Mouse (Mus musculus) lung, adult 2 months (tissue): ENCODE measurements around the gene Fkbp2.
A peak's percentile ranks its signal among the peaks of the same experiment; 100 is the strongest.

ENCODE experiments used
- CTCF ChIP-seq: fragments of 200-500 bp; IDR thresholded peaks from 2 replicates; pipeline ENCODE4 v1.5.1; 2011; ENCODE audit warnings: mild to moderate bottlenecking, low read length, control low read depth; ENCODE audit not compliant: insufficient read depth
- POLR2A ChIP-seq: fragments of 200-500 bp; IDR thresholded peaks from 2 replicates; pipeline ENCODE4 v1.6.1; 2011; ENCODE audit warnings: low read depth, mild to moderate bottlenecking, control low read depth, low read length, borderline replicate concordance; ENCODE audit errors: extremely low read depth

DNA sequence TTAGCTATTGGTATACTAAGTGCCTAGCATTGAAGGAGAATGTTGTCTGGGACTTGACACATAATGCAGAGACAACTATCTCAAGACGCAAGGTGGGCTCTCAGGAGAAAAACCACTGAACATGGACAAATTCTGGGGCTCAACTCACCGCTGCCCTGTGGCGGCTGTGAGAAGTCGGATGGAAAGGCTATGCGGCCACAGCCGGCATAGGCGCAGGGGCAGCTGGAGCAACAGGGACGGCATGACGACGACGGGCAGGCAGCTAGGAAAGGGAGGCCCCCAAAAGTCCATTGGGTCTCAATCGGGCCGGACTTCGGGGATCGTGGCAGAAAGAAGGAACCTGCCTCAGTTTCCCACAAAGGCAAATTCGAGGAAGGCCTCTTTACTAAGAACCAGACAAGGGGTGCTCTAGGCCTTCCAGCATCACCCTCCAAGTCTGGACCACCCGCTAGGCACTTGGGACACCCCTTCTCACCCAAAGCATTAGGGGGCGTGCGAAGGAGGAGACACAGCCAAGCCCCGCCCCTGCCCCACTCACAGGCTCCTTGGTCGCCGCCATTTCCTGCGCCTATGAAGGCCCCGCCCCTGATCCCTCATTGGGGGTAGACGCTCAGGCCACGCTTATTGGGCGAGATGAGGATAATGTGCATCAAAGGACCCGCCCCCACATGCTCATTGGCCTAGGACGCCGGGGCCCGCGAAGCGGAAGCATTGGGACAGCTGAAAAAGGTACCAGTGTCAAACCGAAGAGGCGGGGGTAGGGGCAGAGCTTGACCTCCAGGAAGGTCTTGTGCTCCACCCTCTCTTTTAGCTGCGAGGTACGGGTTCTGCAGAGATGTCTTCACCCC, 11.9 kb upstream of the Fkbp2 start, which contains the start of gene Dnajc4:
- TF ChIP-seq CTCF (no peak), POLR2A (peak; percentile 56; the same call in 1 of the 2 replicates)
